Mouse (Mus musculus): ENCODE measurements at regions not wholly inside any gene's neighbourhood (a gene's known extent, or its start where the extent isn't known, plus 50 kb on each side); places are given as distances from the start of the nearest gene placed in this dataset.

- DNase-seq (ENCODE audit: low read depth in 2 of 2, low spot score in 2 of 2) = no peak
Measured at GRCm38 (mm10) chr19:54212169-54212568, 168.2 kb downstream of the Adra2a start.

GRCm38 (mm10) chr19:54244176-54244575 lies 200.2 kb downstream of the Adra2a start:
- DNase-seq (ENCODE audit: low read depth in 2 of 2, low spot score in 2 of 2) = no peak

- no peak for DNase-seq (ENCODE audit: low read depth in 2 of 2, low spot score in 2 of 2)
Measured at GRCm38 (mm10) chr19:54248256-54248936, 204.4 kb downstream of the Adra2a start.

GRCm38 (mm10) chr19:54252145-54252664 lies 208.3 kb downstream of the Adra2a start:
- no peak for DNase-seq (ENCODE audit: low read depth in 2 of 2, low spot score in 2 of 2)

- DNase-seq (ENCODE audit: low read depth in 2 of 2, low spot score in 2 of 2) = no peak
Measured at GRCm38 (mm10) chr19:54257889-54258288, 213.9 kb downstream of the Adra2a start.

- DNase-seq (ENCODE audit: low read depth in 2 of 2, low spot score in 2 of 2) = no peak
Measured at GRCm38 (mm10) chr19:54259175-54259574, 215.2 kb downstream of the Adra2a start.

GRCm38 (mm10) chr19:54277368-54277767 lies 233.4 kb downstream of the Adra2a start:
- no peak for DNase-seq (ENCODE audit: low read depth in 2 of 2, low spot score in 2 of 2)

- DNase-seq (ENCODE audit: low read depth in 2 of 2, low spot score in 2 of 2) = no peak
Measured at GRCm38 (mm10) chr19:54285481-54285880, 241.5 kb downstream of the Adra2a start.

GRCm38 (mm10) chr19:54297663-54298388 lies 253.9 kb downstream of the Adra2a start:
- DNase-seq (ENCODE audit: low read depth in 2 of 2, low spot score in 2 of 2) = no peak

GRCm38 (mm10) chr19:54311289-54311688 lies 267.3 kb downstream of the Adra2a start:
- no peak for DNase-seq (ENCODE audit: low read depth in 2 of 2, low spot score in 2 of 2)

GRCm38 (mm10) chr19:54311723-54312122 lies 267.8 kb downstream of the Adra2a start:
- DNase-seq (ENCODE audit: low read depth in 2 of 2, low spot score in 2 of 2) = no peak

GRCm38 (mm10) chr19:54323276-54323675 lies 279.3 kb downstream of the Adra2a start:
- no peak for DNase-seq (ENCODE audit: low read depth in 2 of 2, low spot score in 2 of 2)

GRCm38 (mm10) chr19:54324991-54325390 lies 281.0 kb downstream of the Adra2a start:
- no peak for DNase-seq (ENCODE audit: low read depth in 2 of 2, low spot score in 2 of 2)

- no peak for DNase-seq (ENCODE audit: low read depth in 2 of 2, low spot score in 2 of 2)
Measured at GRCm38 (mm10) chr19:54332140-54332539, 288.2 kb downstream of the Adra2a start.

- DNase-seq (ENCODE audit: low read depth in 2 of 2, low spot score in 2 of 2) = no peak
Measured at GRCm38 (mm10) chr19:54340778-54341291, 296.9 kb downstream of the Adra2a start.

GRCm38 (mm10) chr19:54359731-54360130 lies 315.8 kb downstream of the Adra2a start:
- DNase-seq (ENCODE audit: low read depth in 2 of 2, low spot score in 2 of 2) = no peak

- no peak for DNase-seq (ENCODE audit: low read depth in 2 of 2, low spot score in 2 of 2)
Measured at GRCm38 (mm10) chr19:54360660-54361059, 316.7 kb downstream of the Adra2a start.

- DNase-seq (ENCODE audit: low read depth in 2 of 2, low spot score in 2 of 2) = no peak
Measured at GRCm38 (mm10) chr19:54385101-54385500, 341.1 kb downstream of the Adra2a start.

GRCm38 (mm10) chr19:54391406-54391805 lies 347.5 kb downstream of the Adra2a start:
- no peak for DNase-seq (ENCODE audit: low read depth in 2 of 2, low spot score in 2 of 2)

- no peak for DNase-seq (ENCODE audit: low read depth in 2 of 2, low spot score in 2 of 2)
Measured at GRCm38 (mm10) chr19:54399651-54400050, 355.7 kb downstream of the Adra2a start.

GRCm38 (mm10) chr19:54407904-54408303 lies 364.0 kb downstream of the Adra2a start:
- DNase-seq (ENCODE audit: low read depth in 2 of 2, low spot score in 2 of 2) = no peak

- no peak for DNase-seq (ENCODE audit: low read depth in 2 of 2, low spot score in 2 of 2)
Measured at GRCm38 (mm10) chr19:54429062-54429461, 385.1 kb downstream of the Adra2a start.

All from CD8-positive naive resting alpha-beta T cell, adult 2 months (primary cell).